Mouse (Mus musculus) CH12.LX (cell line): ENCODE data around the gene Dnaaf3. TPM values are rescaled to one million over a fixed set of nuclear protein-coding genes. Genes with fewer than 3 reads are reported as not detected.

Experiments
- DNase-seq: peaks from one replicate; pipeline ENCODE4 v3.0.0-alpha.2; 2013; ENCODE audit errors: extremely low read depth
- H3K27ac ChIP-seq: 2 replicates; pipeline ENCODE4 v1.5.1; 2012; ENCODE audit warnings: low read depth, mild to moderate bottlenecking, control low read depth, moderate library complexity; ENCODE audit not compliant: insufficient read depth
- H3K27me3 ChIP-seq: replicated peaks from 2 replicates; pipeline ENCODE3; 2012; ENCODE audit warnings: inconsistent platforms
- H3K36me3 ChIP-seq, 2 experiments: replicated peaks in 1 of 2; 2 replicates each; pipeline versions ENCODE3 to v1.6.1; 2012; ENCODE audit warnings: inconsistent platforms in 1 of 2, low read length in 1 of 2, mild to moderate bottlenecking in 1 of 2, mixed read lengths in 1 of 2, moderate library complexity in 1 of 2; ENCODE audit not compliant: control insufficient read depth in 1 of 2, insufficient read depth in 1 of 2
- H3K4me1 ChIP-seq, 2 experiments: 2 replicates each; pipeline ENCODE4 v1.6.1; 2012; ENCODE audit warnings: inconsistent platforms in 1 of 2, moderate library complexity in 1 of 2; ENCODE audit not compliant: insufficient read depth in 2 of 2, control insufficient read depth in 1 of 2
- H3K4me2 ChIP-seq: 2 replicates; pipeline ENCODE4 v1.6.1; 2012; ENCODE audit warnings: low read depth, mild to moderate bottlenecking, control low read depth; ENCODE audit not compliant: poor library complexity, insufficient read depth, severe bottlenecking
- H3K4me3 ChIP-seq, 3 experiments: fragments of 150-350 bp in 1 of 3; sonication (generic) in 1 of 3; replicated peaks in 1 of 3; 2 replicates each; pipeline versions ENCODE3 to v1.5.1; 2011 to 2012; ENCODE audit warnings: low read depth in 2 of 3, low read length in 2 of 3, mild to moderate bottlenecking in 2 of 3, moderate library complexity in 2 of 3, control low read depth in 1 of 3, improper control_type of control experiment in 1 of 3, inconsistent platforms in 1 of 3, mixed read lengths in 1 of 3; ENCODE audit not compliant: poor library complexity in 1 of 3
- H3K79me2 ChIP-seq: replicated peaks from 2 replicates; pipeline ENCODE4 v1.6.1; 2012; ENCODE audit warnings: mild to moderate bottlenecking, moderate library complexity; ENCODE audit not compliant: control insufficient read depth, poor library complexity, insufficient read depth, severe bottlenecking; ENCODE audit errors: extremely low read depth
- H3K9ac ChIP-seq: 2 replicates; pipeline ENCODE4 v1.6.1; 2012; ENCODE audit warnings: low read depth, mild to moderate bottlenecking, control low read depth, moderate library complexity; ENCODE audit not compliant: insufficient read depth
- H3K9me3 ChIP-seq: replicated peaks from 2 replicates; pipeline ENCODE3; 2012; ENCODE audit warnings: low read length, inconsistent platforms, mixed read lengths
- BHLHE40 ChIP-seq: IDR thresholded peaks from 2 replicates; pipeline ENCODE4 v1.6.1; 2011; ENCODE audit warnings: mild to moderate bottlenecking, low read depth, low read length, improper control_type of control experiment
- CHD1 ChIP-seq: IDR thresholded peaks from 2 replicates; pipeline ENCODE4 v1.6.1; 2012; ENCODE audit warnings: low read depth, low read length, improper control_type of control experiment, inconsistent platforms
- E2F4 ChIP-seq: IDR thresholded peaks from 2 replicates; pipeline ENCODE4 v1.6.1; 2011; ENCODE audit warnings: low read depth, low read length, improper control_type of control experiment; ENCODE audit not compliant: insufficient replicate concordance
- EP300 ChIP-seq: IDR thresholded peaks from 2 replicates; pipeline ENCODE4 v1.6.1; 2011; ENCODE audit warnings: low read length, improper control_type of control experiment
- ETS1 ChIP-seq: conservative IDR thresholded peaks from 2 replicates; pipeline ENCODE4 v1.6.1; 2012; ENCODE audit warnings: low read depth, mild to moderate bottlenecking, inconsistent platforms, low read length, improper control_type of control experiment, moderate library complexity
- JUND ChIP-seq: conservative IDR thresholded peaks from 2 replicates; pipeline ENCODE4 v1.6.1; 2011; ENCODE audit warnings: low read depth, low read length, improper control_type of control experiment
- MAZ ChIP-seq: IDR thresholded peaks from 2 replicates; pipeline ENCODE4 v1.6.1; 2012; ENCODE audit warnings: low read depth, mild to moderate bottlenecking, inconsistent platforms, low read length, improper control_type of control experiment, moderate library complexity
- MEF2A ChIP-seq: IDR thresholded peaks from 2 replicates; pipeline ENCODE4 v1.6.1; 2014; ENCODE audit warnings: low read depth, mild to moderate bottlenecking, inconsistent platforms, low read length, improper control_type of control experiment, borderline replicate concordance
- NRF1 ChIP-seq: IDR thresholded peaks from 2 replicates; pipeline ENCODE4 v1.6.1; 2014; ENCODE audit warnings: low read depth, mild to moderate bottlenecking, inconsistent platforms, low read length, improper control_type of control experiment, moderate library complexity
- PAX5 ChIP-seq: IDR thresholded peaks from 2 replicates; pipeline ENCODE4 v1.6.1; 2012; ENCODE audit warnings: low read length, inconsistent platforms, mixed read lengths
- POLR2A ChIP-seq: IDR thresholded peaks from 2 replicates; pipeline ENCODE4 v1.6.1; 2011; ENCODE audit warnings: low read depth, mild to moderate bottlenecking, improper control_type of control experiment, low read length
- POLR2AphosphoS2 ChIP-seq: IDR thresholded peaks from 2 replicates; pipeline ENCODE4 v1.6.1; 2011; ENCODE audit warnings: low read depth, low read length, improper control_type of control experiment
- RAD21 ChIP-seq: IDR thresholded peaks from 2 replicates; pipeline ENCODE4 v1.6.1; 2011; ENCODE audit warnings: low read depth, mild to moderate bottlenecking, low read length, improper control_type of control experiment, moderate library complexity
- RCOR1 ChIP-seq: conservative IDR thresholded peaks from 2 replicates; pipeline ENCODE4 v1.6.1; 2012; ENCODE audit warnings: low read depth, mild to moderate bottlenecking, inconsistent platforms, low read length, improper control_type of control experiment
- SIN3A ChIP-seq: IDR thresholded peaks from 2 replicates; pipeline ENCODE4 v1.6.1; 2012; ENCODE audit warnings: low read length, improper control_type of control experiment, inconsistent platforms
- TBP ChIP-seq: conservative IDR thresholded peaks from 2 replicates; pipeline ENCODE4 v1.6.1; 2011; ENCODE audit warnings: low read depth, low read length, improper control_type of control experiment
- TCF12 ChIP-seq: IDR thresholded peaks from 2 replicates; pipeline ENCODE4 v1.6.1; 2014; ENCODE audit warnings: low read depth, mild to moderate bottlenecking, inconsistent platforms, low read length, improper control_type of control experiment
- UBTF ChIP-seq: IDR thresholded peaks from 2 replicates; pipeline ENCODE4 v1.6.1; 2012; ENCODE audit warnings: low read depth, mild to moderate bottlenecking, inconsistent platforms, low read length, improper control_type of control experiment, moderate library complexity
- ZC3H11A ChIP-seq: IDR thresholded peaks from 2 replicates; pipeline ENCODE4 v1.6.1; 2012; ENCODE audit warnings: low read depth, mild to moderate bottlenecking, inconsistent platforms, low read length, improper control_type of control experiment
- ZMIZ1 ChIP-seq: IDR thresholded peaks from 2 replicates; pipeline ENCODE4 v1.6.1; 2012; ENCODE audit warnings: low read depth, mild to moderate bottlenecking, inconsistent platforms, low read length, improper control_type of control experiment
- dilution Hi-C: fragments of 300-500 bp; cut with MboI; formaldehyde crosslinking; loops from 2 replicates; pipeline ENCODE4 v1.14.3; 2020; ENCODE audit warnings: low sequenced_read_pairs; ENCODE audit not compliant: extremely low pct_unique_long_range_greater_than_20kb, extremely low pct_ligation_motif_present
- in situ Hi-C: fragments of 300-500 bp; cut with MboI; formaldehyde crosslinking; loops from 3 replicates; pipeline ENCODE4 v1.14.3; 2019; ENCODE audit warnings: low sequenced_read_pairs, low pct_ligation_motif_present, low pct_unique_long_range_greater_than_20kb, mixed read lengths
- polyA plus RNA-seq: library from polyadenylated mRNA; unstranded; fragments of >175 nt; gene quantifications from 2 replicates; pipeline ENCODE4 v1.2.1, GENCODE M21; 2012; ENCODE audit warnings: low read depth; ENCODE audit not compliant: insufficient read length
- total RNA-seq, 2 experiments: library from RNA; depleted of rRNA; stranded (reverse); fragments of 300-350 nt in 1 of 2; fragments of >200 nt in 1 of 2; gene quantifications; 2 replicates each; pipeline ENCODE4 v1.2.3; 2012 to 2014

Dnaaf3 gene
- total and polyA plus RNA-seq, 3 experiments, result 0.16 to 0.83 (median 0.59) TPM

DNA sequence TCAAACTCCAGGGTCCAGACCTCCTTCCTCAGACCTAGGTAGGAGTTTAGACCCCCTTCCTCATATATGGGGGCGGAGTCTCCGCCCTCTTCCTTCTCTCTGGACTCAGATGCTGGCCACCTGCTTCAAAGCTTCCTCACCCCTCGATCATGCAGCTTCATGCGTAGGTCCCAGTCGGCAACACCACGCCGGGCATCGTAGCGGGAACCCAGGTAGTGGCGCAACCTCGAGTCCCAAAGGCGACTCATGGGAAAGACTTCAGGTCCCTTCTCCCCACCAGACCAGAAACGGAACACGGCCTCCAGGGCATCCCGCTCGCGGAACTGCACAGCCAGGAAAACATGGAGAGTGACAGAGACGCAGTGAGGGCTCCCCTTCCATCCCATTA, 5.0 kb downstream of the Dnaaf3 start:
- dilution Hi-C loops (no loop called here), in situ Hi-C loops (loop anchor here (5.0 kb wide), 1 partner anchor 50 kb away; no protein-coding TSS in a partner anchor)
- Histone ChIP-seq H3K9ac (no peak overlapping the region), H3K79me2 (no peaks in the 10 kb centered on the region), H3K27me3 (peaks cover 4% of the 10 kb centered on the region), H3K4me3 (peak overlapping the region in 2 of 3 experiments; percentile 30 to 52), H3K36me3 (no peaks in the 10 kb centered on the region), H3K4me2 (peak overlapping the region; percentile 40; the same call in 1 of the 2 replicates), H3K9me3 (no peaks in the 10 kb centered on the region), H3K27ac (no peak overlapping the region), H3K4me1 (peaks cover 7 to 12% of the 10 kb centered on the region in 2 experiments)
- no peak for DNase-seq
- TF ChIP-seq UBTF (no peak), PAX5 (no peak), TCF12 (no peak), ETS1 (no peak), POLR2A (no peak), ZMIZ1 (no peak), ZC3H11A (no peak), EP300 (no peak), RAD21 (no peak), TBP (no peak), MAZ (no peak), SIN3A (no peak; the same call in 1 of the 2 replicates), JUND (no peak), RCOR1 (no peak), BHLHE40 (no peak), MEF2A (no peak), POLR2AphosphoS2 (no peak), NRF1 (no peak), CHD1 (no peak), E2F4 (no peak)
